Mouse (Mus musculus): ENCODE results near the gene Taf1b.

GRCm38 (mm10) chr12:24599366-24599895 is 101.3 kb downstream of the Taf1b start:
- no peak for TF ChIP-seq CHD2 (IDR thresholded peaks at IDR 0.05; ENCODE audit: low read length)
- no peak for TF ChIP-seq MAZ (IDR thresholded peaks at IDR 0.05; ENCODE audit: low read depth, low read length)
- TF ChIP-seq UBTF (IDR thresholded peaks at IDR 0.05; ENCODE audit: borderline replicate concordance, insufficient read depth, low read depth, low read length): no peak
- TF ChIP-seq POLR2AphosphoS2 (IDR thresholded peaks at IDR 0.05; ENCODE audit: low read length): no peak
- no peak for TF ChIP-seq GABPA (IDR thresholded peaks at IDR 0.05; ENCODE audit: low read depth, low read length)
- no peak for TF ChIP-seq EP300 (IDR thresholded peaks at IDR 0.05; ENCODE audit: low read depth in 1 of 2, low read length in 2 of 2)
- no peak for TF ChIP-seq ZKSCAN1 (IDR thresholded peaks at IDR 0.05; ENCODE audit: low read depth, low read length)
- TF ChIP-seq POLR2A (IDR thresholded peaks at IDR 0.05; ENCODE audit: control insufficient read depth in 1 of 2, insufficient read depth in 1 of 2, low read depth in 1 of 2, low read length in 2 of 2, poor library complexity in 1 of 2): no peak
- no peak for TF ChIP-seq CTCF (IDR thresholded peaks at IDR 0.05 in 2 of 3, conservative IDR thresholded peaks at IDR 0.05 in 1 of 3; ENCODE audit: control insufficient read depth in 1 of 3, insufficient read depth in 1 of 3, low read depth in 2 of 3, low read length in 3 of 3, poor library complexity in 1 of 3, severe bottlenecking in 1 of 3)
- TF ChIP-seq USF1 (IDR thresholded peaks at IDR 0.05; ENCODE audit: low read depth, low read length): no peak
- TF ChIP-seq BHLHE40 (IDR thresholded peaks at IDR 0.05; ENCODE audit: borderline replicate concordance, low read depth, low read length): no peak
- TF ChIP-seq MXI1 (IDR thresholded peaks at IDR 0.05; ENCODE audit: low read depth, low read length): no peak
